ENCODE assay signal across 30 mouse cellular contexts in genomic region chr4:68920127-68920526, GRCm38 (mm10). TPM values are rescaled to one million over a fixed set of nuclear protein-coding genes. Genes with fewer than 3 reads are reported as not detected.
A peak's percentile ranks its signal among the peaks of the same experiment; 100 is the strongest.
DNase-seq lines count a peak whose midpoint lies in the region; ATAC-seq and TF ChIP-seq lines count a peak whose summit lies in the region.
"Had no signal": no experiment of that assay in that cellular context is flagged by ENCODE, and none has a peak within 500 bp of the region (broad histone marks: within the 10 kb centered on the region; RNA-seq: fewer than 3 reads in every experiment).

No protein-coding gene starts in this region.

- no peak for DNase-seq in hindbrain, embryonic 14.5 days (ENCODE audit: low spot score)
- DNase-seq in lung, embryonic 14.5 days = peak; percentile 76
- DNase-seq in lung, adult 2 months = no peak
- peak; percentile 24 for DNase-seq in midbrain, postnatal 0 days (ENCODE audit: low spot score)
- no peak for DNase-seq in midbrain, embryonic 10.5 days (ENCODE audit: low spot score)
- peak; percentile 3 for DNase-seq in lung, postnatal 36 days
- no peak for DNase-seq in spleen, postnatal 10 days (ENCODE audit: low spot score in 2 of 2)
- DNase-seq: adrenal gland, adult 8-10 months; B cell, adult 2 months; cerebellum, adult 9-11 months; gastrocnemius, postnatal 14 days; heart, postnatal 36 days; kidney, adult 18-20 months; kidney, postnatal 36 days; layer of hippocampus, postnatal 36 days; retina, postnatal 1 day; right cerebral cortex, postnatal 14 days had no signal

- TF ChIP-seq CTCF in lung, embryonic 14.5 days (IDR thresholded peaks at IDR 0.05; ENCODE audit: low read depth) = no peak
- no peak for TF ChIP-seq CTCF in lung, adult 2 months (IDR thresholded peaks at IDR 0.05; ENCODE audit: insufficient read depth, low read length)
- no peak for TF ChIP-seq CTCF in midbrain, postnatal 0 days (IDR thresholded peaks at IDR 0.05)

- ATAC-seq in hindbrain, embryonic 15.5 days (ENCODE audit: low FRiP score, low read depth) = peak; percentile 45; the same call in 1 of the 2 replicates
- no peak for ATAC-seq in hindbrain, embryonic 14.5 days (ENCODE audit: low FRiP score)
- peak; percentile 73; the same call in 1 of the 2 replicates for ATAC-seq in lung, embryonic 14.5 days (ENCODE audit: insufficient read depth)
- ATAC-seq in midbrain, postnatal 0 days (ENCODE audit: low FRiP score) = no peak
- ATAC-seq: forebrain, embryonic 14.5 days had no signal

- TF ChIP-seq POLR2A in lung, adult 2 months (IDR thresholded peaks at IDR 0.05; ENCODE audit: borderline replicate concordance, extremely low read depth, low read depth, low read length) = no peak

- no peak overlapping the region for H3K4me3 ChIP-seq in hindbrain, embryonic 15.5 days
- no peak overlapping the region for H3K4me3 ChIP-seq in hindbrain, embryonic 14.5 days (replicated peaks; ENCODE audit: low read length)
- no peak overlapping the region for H3K4me3 ChIP-seq in lung, embryonic 14.5 days (ENCODE audit: low read depth, low read length)
- no peak overlapping the region for H3K4me3 ChIP-seq in lung, adult 2 months (replicated peaks; ENCODE audit: extremely low read depth, low read depth, low read length)
- H3K4me3 ChIP-seq in midbrain, postnatal 0 days (ENCODE audit: low read depth, low read length) = no peak overlapping the region
- H3K4me3 ChIP-seq in midbrain, embryonic 10.5 days = no peak overlapping the region
- H3K4me3 ChIP-seq: hindbrain, embryonic 13.5 days; kidney, embryonic 15.5 days; limb, embryonic 12.5 days; stomach, embryonic 15.5 days had no signal

- 64% methylated on average over 3 of the region's 3 CpGs for WGBS in hindbrain, embryonic 15.5 days
- WGBS in hindbrain, embryonic 14.5 days = 65% methylated on average over 3 of the region's 3 CpGs
- 53% methylated on average over 3 of the region's 3 CpGs for WGBS in lung, embryonic 14.5 days
- 53% methylated on average over 3 of the region's 3 CpGs for WGBS in lung, adult 2 months
- 57% methylated on average over 3 of the region's 3 CpGs for WGBS in midbrain, postnatal 0 days
- WGBS in midbrain, embryonic 10.5 days = 84% methylated on average over 3 of the region's 3 CpGs

- H3K4me2 ChIP-seq in hindbrain, embryonic 15.5 days = no peak overlapping the region
- no peak overlapping the region for H3K4me2 ChIP-seq in hindbrain, embryonic 14.5 days (replicated peaks)
- no peak overlapping the region for H3K4me2 ChIP-seq in lung, embryonic 14.5 days
- no peak overlapping the region for H3K4me2 ChIP-seq in midbrain, postnatal 0 days (ENCODE audit: low read depth, low read length, poor library complexity, severe bottlenecking)
- H3K4me2 ChIP-seq: heart, embryonic 11.5 days; hindbrain, embryonic 13.5 days; kidney, embryonic 15.5 days; limb, embryonic 12.5 days; liver, embryonic 11.5 days; midbrain, embryonic 11.5 days; stomach, embryonic 15.5 days had no signal

- no peaks in the 10 kb centered on the region for H3K36me3 ChIP-seq in hindbrain, embryonic 15.5 days
- no peaks in the 10 kb centered on the region for H3K36me3 ChIP-seq in hindbrain, embryonic 14.5 days (replicated peaks; ENCODE audit: control insufficient read depth, insufficient read depth)
- H3K36me3 ChIP-seq in lung, embryonic 14.5 days (ENCODE audit: insufficient read depth) = no peaks in the 10 kb centered on the region
- no peaks in the 10 kb centered on the region for H3K36me3 ChIP-seq in midbrain, postnatal 0 days (ENCODE audit: insufficient read depth, low read length)
- H3K36me3 ChIP-seq in midbrain, embryonic 10.5 days = no peaks in the 10 kb centered on the region
- H3K36me3 ChIP-seq: hindbrain, embryonic 13.5 days; kidney, embryonic 15.5 days; limb, embryonic 12.5 days; stomach, embryonic 15.5 days had no signal

- H3K4me1 ChIP-seq in hindbrain, embryonic 15.5 days (replicated peaks) = no peaks in the 10 kb centered on the region
- H3K4me1 ChIP-seq in hindbrain, embryonic 14.5 days (replicated peaks; ENCODE audit: control insufficient read depth, insufficient read depth, low read length) = no peaks in the 10 kb centered on the region
- H3K4me1 ChIP-seq in lung, embryonic 14.5 days (ENCODE audit: insufficient read depth) = no peaks in the 10 kb centered on the region
- no peaks in the 10 kb centered on the region for H3K4me1 ChIP-seq in lung, adult 2 months (ENCODE audit: control insufficient read depth, insufficient read depth, low read length)
- H3K4me1 ChIP-seq in midbrain, postnatal 0 days (ENCODE audit: insufficient read depth, low read length) = no peaks in the 10 kb centered on the region
- no peaks in the 10 kb centered on the region for H3K4me1 ChIP-seq in midbrain, embryonic 10.5 days
- H3K4me1 ChIP-seq: hindbrain, embryonic 13.5 days; kidney, embryonic 15.5 days; limb, embryonic 12.5 days; stomach, embryonic 15.5 days had no signal

- H3K27me3 ChIP-seq in hindbrain, embryonic 15.5 days = no peaks in the 10 kb centered on the region
- no peaks in the 10 kb centered on the region for H3K27me3 ChIP-seq in hindbrain, embryonic 14.5 days (ENCODE audit: control insufficient read depth, insufficient read depth, low read length)
- no peaks in the 10 kb centered on the region for H3K27me3 ChIP-seq in lung, embryonic 14.5 days (ENCODE audit: insufficient read depth, low read length)
- no peaks in the 10 kb centered on the region for H3K27me3 ChIP-seq in midbrain, postnatal 0 days (ENCODE audit: insufficient read depth, low read length)
- no peaks in the 10 kb centered on the region for H3K27me3 ChIP-seq in midbrain, embryonic 10.5 days (ENCODE audit: low read depth, poor library complexity, severe bottlenecking)
- H3K27me3 ChIP-seq: CH12.LX; hindbrain, embryonic 13.5 days; kidney, embryonic 15.5 days; limb, embryonic 12.5 days; stomach, embryonic 15.5 days had no signal

- H3K9me3 ChIP-seq in hindbrain, embryonic 15.5 days = no peaks in the 10 kb centered on the region
- no peaks in the 10 kb centered on the region for H3K9me3 ChIP-seq in hindbrain, embryonic 14.5 days (ENCODE audit: control insufficient read depth, low read length)
- no peaks in the 10 kb centered on the region for H3K9me3 ChIP-seq in lung, embryonic 14.5 days (ENCODE audit: low read depth, low read length)
- H3K9me3 ChIP-seq in midbrain, postnatal 0 days (ENCODE audit: low read length) = no peaks in the 10 kb centered on the region
- H3K9me3 ChIP-seq in midbrain, embryonic 10.5 days (replicated peaks) = no peaks in the 10 kb centered on the region
- H3K9me3 ChIP-seq: hindbrain, embryonic 13.5 days; kidney, embryonic 15.5 days; limb, embryonic 12.5 days; stomach, embryonic 15.5 days had no signal

- no peak overlapping the region for H3K9ac ChIP-seq in hindbrain, embryonic 15.5 days
- H3K9ac ChIP-seq in hindbrain, embryonic 14.5 days = no peak overlapping the region
- no peak overlapping the region for H3K9ac ChIP-seq in lung, embryonic 14.5 days
- no peak overlapping the region for H3K9ac ChIP-seq in midbrain, postnatal 0 days (replicated peaks; ENCODE audit: low read length, poor library complexity, severe bottlenecking)
- H3K9ac ChIP-seq: hindbrain, embryonic 13.5 days; kidney, embryonic 15.5 days; limb, embryonic 12.5 days; stomach, embryonic 15.5 days had no signal

- no peak overlapping the region for H3K27ac ChIP-seq in hindbrain, embryonic 15.5 days (replicated peaks)
- no peak overlapping the region for H3K27ac ChIP-seq in hindbrain, embryonic 14.5 days
- H3K27ac ChIP-seq in lung, embryonic 14.5 days (ENCODE audit: low read depth) = no peak overlapping the region
- H3K27ac ChIP-seq in midbrain, postnatal 0 days (ENCODE audit: low read depth, low read length) = no peak overlapping the region
- H3K27ac ChIP-seq in midbrain, embryonic 10.5 days (replicated peaks) = no peak overlapping the region
- H3K27ac ChIP-seq: hindbrain, embryonic 13.5 days; kidney, embryonic 15.5 days; limb, embryonic 12.5 days; stomach, embryonic 15.5 days had no signal

RNA-seq across cellular contexts. Expression of gene Brinp1, which starts 34.1 kb away (rescaled TPM):
- polyA plus RNA-seq in hindbrain, embryonic 15.5 days (2015; fragmentation: Nextera tagmentation; extraction: Ambion mirVana) = 76.7 and 81.2 TPM in 2 replicates
- polyA plus RNA-seq in hindbrain, embryonic 14.5 days (2014; fragmentation: Nextera tagmentation; extraction: Ambion mirVana) = 80.9 and 85.5 TPM in 2 replicates
- 16.5 and 16.8 TPM in 2 replicates for polyA plus RNA-seq in lung, embryonic 14.5 days (2014; fragmentation: Nextera tagmentation; extraction: Ambion mirVana)
- 0.71 and 1.1 TPM in 2 replicates for polyA plus RNA-seq in lung, adult 2 months (2012; rRNA removed)
- 108 and 116 TPM in 2 replicates for total RNA-seq in midbrain, postnatal 0 days (2014; rRNA removed)
- polyA plus RNA-seq in midbrain, postnatal 0 days (2015; fragmentation: Nextera tagmentation; extraction: Ambion mirVana) = 76.3 and 80.1 TPM in 2 replicates
- polyA plus RNA-seq in midbrain, embryonic 10.5 days (2016; fragmentation: Nextera tagmentation; extraction: Ambion mirVana) = 1.8 and 6.0 TPM in 2 replicates
- total RNA-seq: CH12.LX; granulocyte monocyte progenitor cell, adult 5-6 weeks; megakaryocyte progenitor cell, adult 5-6 weeks; monocyte, adult 5-6 weeks had no signal

Comparison
In these comparisons a context has a peak if more than half of its experiments do, and no peak if none do; other contexts are left out.
1. ATAC-seq: peak in hindbrain, embryonic 15.5 days (single experiment) and lung, embryonic 14.5 days (single experiment); none in hindbrain, embryonic 14.5 days (single experiment) and midbrain, postnatal 0 days (single experiment).
2. DNase-seq: peak in lung, embryonic 14.5 days (single experiment), midbrain, postnatal 0 days (single experiment) and lung, postnatal 36 days (single experiment); none in hindbrain, embryonic 14.5 days (single experiment), lung, adult 2 months (single experiment), midbrain, embryonic 10.5 days (single experiment) and spleen, postnatal 10 days (0 of 2).